Mouse (Mus musculus): ENCODE results near the gene Krt76. TPM values are rescaled to one million over a fixed set of nuclear protein-coding genes. Genes with fewer than 3 reads are reported as not detected.
A peak's percentile ranks its signal among the peaks of the same experiment; 100 is the strongest.

The Krt76 gene
- not detected for total RNA-seq (2021)
- long read RNA-seq, experiment 1: 0 reads
- long read RNA-seq, experiment 2: 0 reads

DNA sequence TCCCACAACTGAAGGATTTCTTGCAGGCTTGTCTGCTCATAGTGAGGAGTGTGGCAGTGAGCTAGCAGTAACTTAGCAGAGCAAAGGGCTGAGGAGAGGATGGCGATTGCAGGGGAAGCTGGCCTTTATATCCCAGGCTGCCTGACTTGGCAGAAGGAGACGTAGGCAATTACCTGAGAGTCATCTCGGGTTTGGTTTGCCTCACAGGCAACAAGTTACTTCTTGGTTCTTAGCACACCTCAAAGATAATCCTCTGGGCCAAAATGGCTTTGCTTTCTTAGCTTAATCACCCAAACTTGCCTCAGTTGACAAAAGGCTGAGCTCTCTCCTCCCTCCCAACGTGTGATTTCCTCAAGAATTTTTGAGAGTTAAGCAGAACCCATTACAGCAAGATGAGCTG, at the start of gene Krt76:
TSS of gene Krt76 (minus strand) at position 101 of the 400 bp plus-strand sequence.
- DNase-seq (ENCODE audit: low spot score in 2 of 2): no peak

DNA sequence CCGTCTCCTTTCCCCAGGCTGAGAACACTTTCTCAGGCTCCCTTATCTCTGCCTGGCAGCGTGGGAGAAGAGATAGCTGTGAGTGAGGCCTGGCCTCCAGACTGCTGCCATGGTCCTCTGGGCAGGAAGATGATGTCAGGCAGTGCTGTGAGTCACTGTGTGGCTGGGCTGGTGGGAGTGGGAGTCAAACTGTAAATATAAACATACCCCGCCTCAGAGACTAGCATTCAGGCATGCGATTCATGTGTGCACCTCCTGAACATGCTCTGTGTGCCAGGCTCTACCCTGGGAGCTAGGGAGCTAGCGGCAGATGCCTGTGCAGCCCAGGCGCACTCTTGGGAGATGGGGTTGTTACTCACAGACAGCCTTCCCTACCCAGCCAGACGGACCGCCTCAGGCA, 49.2 kb upstream of the Krt76 start:
- DNase-seq (ENCODE audit: low spot score in 2 of 2): peak in 1 of 2 experiments; percentile 6

DNA sequence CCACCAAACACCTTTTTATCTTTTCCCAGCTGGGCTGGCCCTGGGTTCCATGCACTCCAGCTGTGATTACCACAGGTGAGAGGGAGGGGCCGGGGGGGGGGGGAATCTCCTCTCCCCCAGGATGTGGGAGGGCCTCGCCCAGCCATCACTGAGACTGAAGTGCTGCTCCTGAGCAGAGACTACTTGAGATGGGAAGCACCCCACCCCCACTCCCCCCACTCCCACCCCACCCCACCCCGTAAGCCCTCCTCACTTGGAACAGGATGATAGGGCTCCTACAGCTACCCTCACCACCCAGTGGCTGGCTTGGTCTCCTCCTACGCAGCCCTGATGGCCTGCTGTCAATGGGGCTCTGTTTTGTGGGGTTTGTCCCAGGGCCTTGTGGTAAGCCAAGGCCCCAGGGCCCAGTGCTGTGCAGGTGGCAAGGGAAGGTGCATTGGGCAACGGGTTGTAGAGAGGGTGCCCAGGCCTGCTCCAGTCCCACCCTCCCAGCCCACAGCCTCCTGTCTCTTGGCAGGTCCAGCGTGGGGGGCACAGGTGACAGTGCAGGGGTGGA, 47.6 kb upstream of the Krt76 start, which contains the start of gene Krt79:
TSS of gene Krt79 (minus strand) at position 51 of the 556 bp plus-strand sequence.
- DNase-seq (ENCODE audit: low spot score in 2 of 2): no peak

DNA sequence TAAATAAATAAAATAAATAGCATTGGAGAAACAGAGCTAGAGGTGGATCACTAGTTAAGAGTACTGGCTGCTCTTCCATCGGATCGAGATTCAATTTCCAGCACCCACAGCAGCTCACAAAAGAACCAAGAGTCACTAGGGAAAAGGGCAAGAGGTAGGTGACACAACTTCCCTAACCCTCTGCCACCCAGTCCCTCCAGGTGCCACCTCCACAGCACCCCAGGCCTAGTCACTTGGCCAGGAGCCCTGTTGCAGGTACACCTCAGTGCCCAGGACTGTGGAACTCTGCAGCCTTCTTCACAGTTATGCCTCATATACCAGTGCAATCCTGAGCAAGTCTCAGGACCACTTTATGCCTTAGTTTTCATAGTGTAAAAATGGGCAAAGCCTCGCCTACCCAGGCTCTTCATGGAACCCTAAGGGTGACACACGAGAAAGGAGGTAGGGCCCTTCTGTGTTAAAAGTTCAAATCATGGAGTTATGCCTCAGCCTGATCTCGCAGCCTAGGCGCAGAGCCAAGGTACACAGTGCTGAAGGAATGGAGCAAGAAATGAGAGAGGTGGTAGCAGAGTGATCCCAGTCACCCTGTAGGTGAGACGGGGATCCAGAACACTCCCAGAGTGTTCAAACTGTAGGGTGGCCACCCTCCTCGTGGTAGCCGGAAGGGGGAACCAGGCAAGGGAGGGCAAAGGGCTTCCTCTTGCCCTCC, 46.0 kb upstream of the Krt76 start:
- DNase-seq (ENCODE audit: low spot score in 2 of 2): no peak

DNA sequence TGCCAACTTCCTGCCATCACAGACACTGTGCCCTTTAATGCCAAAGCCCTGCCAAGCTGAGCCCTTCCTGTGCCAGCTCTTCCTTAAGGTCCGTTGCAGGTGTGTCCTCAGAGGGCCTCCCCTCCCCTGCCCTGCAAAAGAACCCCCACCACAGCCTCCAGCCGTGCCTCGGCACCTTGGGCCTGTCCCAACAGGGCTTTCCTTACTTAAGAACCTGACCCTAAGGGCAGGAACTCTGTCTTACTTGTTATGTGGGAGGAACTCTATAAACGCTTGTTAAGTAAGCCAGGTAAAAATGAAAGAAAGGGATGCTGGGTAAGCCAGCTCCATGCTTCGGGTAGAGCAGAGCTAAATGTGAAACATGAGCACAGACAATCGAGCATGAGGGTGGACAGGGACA, 40.3 kb upstream of the Krt76 start:
- no peak for DNase-seq (ENCODE audit: low spot score in 2 of 2)

GRCm38 (mm10) chr15:101929666-101930065, 36.9 kb upstream of the Krt76 start:
- no peak for DNase-seq (ENCODE audit: low spot score in 2 of 2)

GRCm38 (mm10) chr15:101929087-101929486, 36.4 kb upstream of the Krt76 start:
- no peak for DNase-seq (ENCODE audit: low spot score in 2 of 2)

DNA sequence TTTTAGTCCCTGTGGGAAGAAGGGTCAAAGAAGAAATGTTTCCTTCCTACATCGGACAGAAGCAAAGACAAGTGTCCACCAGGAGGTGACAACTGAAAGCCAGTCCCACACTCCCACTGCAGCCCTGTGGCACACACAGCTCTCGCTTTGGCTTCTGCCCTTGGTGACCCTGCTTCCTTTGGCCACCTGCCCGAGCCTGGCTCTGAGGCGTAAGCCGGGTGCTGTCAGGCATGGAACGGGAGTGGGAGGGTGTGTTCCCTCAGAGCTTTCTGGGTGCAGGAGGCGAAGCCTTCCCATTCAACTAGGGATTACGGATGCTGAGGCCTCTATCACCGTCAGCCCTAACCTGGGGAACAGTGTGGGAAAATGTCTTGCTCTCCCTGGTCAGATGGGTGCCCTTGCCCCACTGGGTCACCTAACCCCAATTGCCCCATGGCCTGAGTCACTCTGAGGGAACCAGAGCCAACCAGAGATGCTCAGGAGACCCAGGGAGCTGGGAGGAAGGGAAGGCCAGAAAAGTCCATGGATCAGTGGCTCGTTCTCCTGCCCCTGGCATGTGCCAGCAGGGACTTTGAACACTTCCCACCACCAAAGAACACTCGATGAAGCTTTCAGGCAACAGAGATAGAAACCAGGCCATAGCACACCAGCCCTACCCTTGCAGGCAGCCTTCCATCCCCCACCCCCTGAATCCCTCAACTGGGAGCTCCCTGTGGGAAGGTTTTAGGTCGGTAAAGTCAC, 34.8 kb upstream of the Krt76 start:
- DNase-seq (ENCODE audit: low spot score in 2 of 2): no peak

DNA sequence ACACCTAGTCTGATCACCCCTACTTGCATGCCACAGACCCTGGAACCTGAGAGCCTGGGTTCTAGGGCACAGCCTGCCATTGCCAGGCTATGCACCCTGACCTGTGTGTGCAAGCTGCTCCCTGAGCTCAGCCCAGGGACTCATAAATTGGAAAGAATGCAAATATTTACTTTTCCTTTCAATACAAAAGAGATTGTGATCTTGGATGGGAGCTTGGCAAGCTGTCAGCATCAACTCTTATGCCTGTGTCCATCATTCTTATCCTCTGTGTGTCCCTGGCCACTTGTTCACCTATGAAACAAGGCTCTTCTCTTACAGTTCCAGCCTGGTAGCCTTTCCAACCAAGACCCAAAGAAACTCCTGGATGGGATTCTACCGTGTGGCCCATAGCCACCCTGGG, 32.3 kb upstream of the Krt76 start:
- DNase-seq (ENCODE audit: low spot score in 2 of 2): no peak

GRCm38 (mm10) chr15:101924635-101925034, 31.9 kb upstream of the Krt76 start, which contains the start of gene Krt4:
Gene Krt4, minus strand, starts transcription at chr15:101924735.
- DNase-seq (ENCODE audit: low spot score in 2 of 2): no peak

DNA sequence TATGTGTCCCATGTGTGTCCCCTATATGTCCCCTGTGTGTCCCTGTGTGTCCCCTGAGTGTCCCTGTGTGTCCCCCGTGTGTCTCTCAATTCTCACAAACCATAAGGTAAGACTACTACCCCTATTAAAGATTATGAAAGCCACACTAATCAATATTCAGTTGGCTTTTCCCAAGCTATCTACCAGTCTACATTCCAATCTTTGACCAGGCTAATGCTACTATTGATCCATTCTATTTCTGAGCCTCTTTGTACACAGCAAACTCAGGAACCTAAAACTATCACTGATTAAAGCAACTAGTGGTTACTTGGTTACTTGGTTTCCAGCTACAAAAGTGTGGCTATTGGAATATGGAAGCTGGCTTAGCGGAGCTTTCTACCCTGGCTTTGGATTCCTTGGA, 29.6 kb upstream of the Krt76 start:
- DNase-seq (ENCODE audit: low spot score in 2 of 2): no peak

DNA sequence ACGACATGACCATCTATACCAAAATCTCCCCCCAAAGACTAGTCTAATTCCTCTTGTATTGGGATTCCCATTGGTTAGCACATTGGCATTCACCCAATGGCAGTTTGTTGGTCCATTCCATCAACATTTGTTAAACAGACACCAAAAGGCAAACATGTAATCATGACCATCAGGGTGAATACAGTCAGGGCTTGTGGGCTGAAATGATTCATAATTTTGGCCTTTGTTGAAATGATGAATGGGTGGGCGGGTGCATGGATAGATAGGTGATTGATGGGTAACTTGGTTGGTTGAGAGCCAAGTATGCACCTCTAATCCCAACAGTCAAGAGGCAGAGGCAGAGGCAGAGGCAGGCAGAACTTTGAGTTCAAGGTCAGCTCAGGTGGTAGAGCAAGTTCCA, 23.4 kb upstream of the Krt76 start:
- DNase-seq (ENCODE audit: low spot score in 2 of 2): no peak

GRCm38 (mm10) chr15:101904849-101905248, 12.1 kb upstream of the Krt76 start:
- no peak for DNase-seq (ENCODE audit: low spot score in 2 of 2)

DNA sequence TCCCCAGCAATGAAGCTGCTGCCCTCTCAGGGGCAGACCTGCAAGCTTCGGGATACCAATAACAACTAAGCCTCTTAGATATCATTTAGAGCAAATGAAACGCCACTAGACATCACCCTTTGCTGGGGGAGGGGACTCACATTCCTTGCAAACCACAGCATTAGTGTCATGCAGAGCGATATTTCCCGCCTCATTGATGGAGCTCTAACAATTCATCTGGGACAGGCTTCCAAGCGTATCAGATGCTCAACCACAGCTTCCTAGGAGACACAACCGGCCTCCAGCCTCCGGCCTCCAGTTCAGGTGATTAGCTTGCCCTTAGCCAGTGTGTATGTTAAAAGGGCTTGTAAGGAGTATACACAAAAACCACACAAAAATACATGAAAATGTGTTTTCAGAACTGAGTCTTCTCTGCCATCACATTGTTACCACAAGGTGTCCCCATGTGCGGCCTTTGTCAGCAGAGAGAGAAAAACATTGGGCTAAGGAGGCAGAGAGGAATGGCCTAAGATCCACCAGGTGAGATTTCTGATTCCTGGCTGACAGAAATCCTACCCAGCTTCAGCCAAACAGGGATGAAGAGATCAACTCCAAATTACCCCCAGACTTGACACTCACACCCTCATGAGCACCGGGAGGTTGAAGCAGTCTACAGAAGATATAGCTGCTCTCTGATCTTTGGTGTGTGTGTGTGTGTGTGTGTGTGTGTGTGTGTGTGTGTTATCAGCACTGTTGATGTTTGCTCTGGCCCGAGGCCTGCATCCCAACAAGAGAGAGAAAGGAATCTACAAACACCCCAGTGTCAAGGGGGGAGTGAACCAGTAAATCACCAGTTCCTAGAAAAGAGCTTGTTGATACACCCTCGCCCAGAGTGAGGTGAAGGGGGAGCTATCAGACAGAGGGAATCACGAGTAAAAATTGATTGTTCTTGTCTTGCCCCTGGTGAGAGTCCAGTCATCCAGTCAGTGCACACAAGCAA, 9.7 kb upstream of the Krt76 start:
- no peak for DNase-seq (ENCODE audit: low spot score in 2 of 2)

GRCm38 (mm10) chr15:101895216-101895615, 2.5 kb upstream of the Krt76 start:
- no peak for DNase-seq (ENCODE audit: low spot score in 2 of 2)

DNA sequence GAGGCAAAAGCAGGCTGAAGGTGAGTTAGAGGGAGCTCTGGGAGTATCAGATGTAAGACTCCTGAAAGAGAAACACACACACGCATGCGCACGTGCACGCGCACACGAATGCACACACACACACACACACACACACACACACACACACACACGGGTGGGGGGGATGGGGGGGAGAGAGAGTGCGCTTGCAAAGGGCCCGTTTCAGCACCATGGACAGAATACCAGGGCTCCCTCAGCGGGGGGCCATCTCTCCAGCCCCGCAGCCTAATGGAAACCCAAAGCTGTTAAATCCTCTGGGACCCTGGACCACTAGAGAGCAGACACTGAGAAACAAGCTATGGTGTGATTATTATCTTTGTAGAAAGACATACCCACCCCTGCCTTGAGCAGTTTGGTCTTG, 12.9 kb downstream of the Krt76 start:
- DNase-seq (ENCODE audit: low spot score in 2 of 2): no peak

GRCm38 (mm10) chr15:101878041-101878440, 14.7 kb downstream of the Krt76 start:
- no peak for DNase-seq (ENCODE audit: low spot score in 2 of 2)

DNA sequence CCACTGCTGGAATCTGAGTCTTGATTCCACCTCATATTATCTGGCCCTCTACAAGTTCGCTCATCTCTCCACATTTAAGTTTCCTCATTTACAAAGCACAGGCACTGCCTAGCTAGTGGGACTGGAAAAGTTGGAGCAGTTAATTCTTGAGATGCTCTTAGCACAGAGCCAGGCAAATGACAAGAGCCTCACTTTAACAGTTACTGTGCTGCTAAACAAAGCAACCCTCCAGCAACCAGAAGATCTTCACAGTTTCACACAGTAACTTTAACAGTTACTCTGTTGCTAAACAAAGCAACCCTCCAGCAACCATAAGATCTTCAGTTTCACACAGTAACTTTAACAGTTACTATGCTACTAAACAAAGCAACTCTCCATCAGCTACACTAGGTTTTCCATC, 18.3 kb downstream of the Krt76 start:
- no peak for DNase-seq (ENCODE audit: low spot score in 2 of 2)

- peak; percentile 42 to 60 for DNase-seq (ENCODE audit: low spot score in 2 of 2)
Measured at GRCm38 (mm10) chr15:101873231-101873630, 19.5 kb downstream of the Krt76 start.

- DNase-seq (ENCODE audit: low spot score in 2 of 2): peak; percentile 49 to 68
Measured at GRCm38 (mm10) chr15:101869431-101869830, 23.3 kb downstream of the Krt76 start, which contains the start of gene Krt77. Gene Krt77, minus strand, starts transcription at chr15:101869705.

DNA sequence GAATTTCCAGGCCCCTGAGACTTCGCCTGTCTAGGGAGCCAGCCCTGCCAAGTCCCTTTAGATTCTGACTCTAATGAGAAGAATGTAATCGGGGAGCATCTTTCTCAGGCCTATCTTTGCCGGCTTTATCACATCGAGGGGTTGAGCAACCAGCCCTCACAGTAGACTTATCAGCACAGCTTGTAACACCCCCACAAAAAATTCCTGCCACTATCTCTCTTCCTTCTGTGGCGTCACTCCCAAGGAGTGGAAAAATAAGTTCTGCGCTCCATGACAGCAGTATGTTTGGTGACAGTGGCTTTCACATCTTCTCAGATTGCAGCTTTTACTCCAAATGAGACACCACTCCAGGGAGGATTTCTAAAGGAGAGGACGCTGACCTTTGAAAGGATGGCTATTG, 26.0 kb downstream of the Krt76 start:
- peak; percentile 21 to 46 for DNase-seq (ENCODE audit: low spot score in 2 of 2)
